Mouse (Mus musculus) lung, embryonic 14.5 days (tissue): ENCODE measurements around the gene Rcbtb2. TPM values are rescaled to one million over a fixed set of nuclear protein-coding genes. Genes with fewer than 3 reads are reported as not detected.

Experiments used
- ATAC-seq: fragments of 200-750 bp; cut with Nextera tagmentation; 2 replicates; pipeline ENCODE4 v1.8.0; 2017; ENCODE audit warnings: mild to moderate bottlenecking, moderate TSS enrichment, moderate library complexity; ENCODE audit not compliant: insufficient read depth
- DNase-seq: peaks from one replicate; pipeline ENCODE4 v3.0.0-alpha.2; 2015
- H3K27ac ChIP-seq: fragments of 300-500 bp; sonication (generic); 2 replicates; pipeline ENCODE4 v1.5.1; 2014; ENCODE audit warnings: low read depth, mild to moderate bottlenecking, moderate library complexity
- H3K27me3 ChIP-seq: fragments of 300-500 bp; sonication (generic); 2 replicates; pipeline ENCODE4 v1.6.1; 2014; ENCODE audit warnings: low read length, control low read depth; ENCODE audit not compliant: insufficient read depth
- H3K36me3 ChIP-seq: fragments of 300-500 bp; sonication (generic); 2 replicates; pipeline ENCODE4 v1.6.1; 2014; ENCODE audit warnings: control low read depth; ENCODE audit not compliant: insufficient read depth
- H3K4me1 ChIP-seq: fragments of 300-500 bp; sonication (generic); 2 replicates; pipeline ENCODE4 v1.6.1; 2014; ENCODE audit warnings: antibody characterized with exemption, control low read depth; ENCODE audit not compliant: insufficient read depth
- H3K4me2 ChIP-seq: fragments of 300-500 bp; sonication (generic); 2 replicates; pipeline ENCODE4 v1.6.1; 2014; ENCODE audit warnings: mild to moderate bottlenecking
- H3K4me3 ChIP-seq: fragments of 300-500 bp; sonication (generic); 2 replicates; pipeline ENCODE4 v1.5.1; 2014; ENCODE audit warnings: low read depth, low read length
- H3K9ac ChIP-seq: fragments of 300-500 bp; sonication (generic); 2 replicates; pipeline ENCODE4 v1.6.1; 2014
- H3K9me3 ChIP-seq: fragments of 300-500 bp; sonication (generic); 2 replicates; pipeline ENCODE4 v1.6.1; 2016; ENCODE audit warnings: low read depth, low read length, control low read depth
- CTCF ChIP-seq: IDR thresholded peaks from 2 replicates; pipeline ENCODE4 v1.5.1; 2016; ENCODE audit warnings: antibody characterized with exemption, low read depth
- WGBS: fragments of 180-500 bp; shearing (Covaris S2); extraction: QIAGEN DNeasy Blood & Tissue Kit; methylation state at CpG from one replicate; pipeline ENCODE4 v1.1.7; 2014; 5-methylcytosine and 5-hydroxymethylcytosine counted together
- polyA plus RNA-seq: library from polyadenylated mRNA; unstranded; fragments of >200 nt; fragmentation: Nextera tagmentation; extraction: Ambion mirVana; gene quantifications from 2 replicates; pipeline ENCODE4 v1.2.1, GENCODE M21; 2014

The Rcbtb2 gene
- polyA plus RNA-seq, 1 experiment from 2014 or later = 124 TPM

GRCm38 (mm10) chr14:73138483-73138882, 15.6 kb downstream of the Rcbtb2 start:
- ATAC-seq = no peak
- no peaks in the 10 kb centered on the region for H3K36me3 ChIP-seq
- no peak for TF ChIP-seq CTCF
- WGBS = 91% methylated on average over 7 of the region's 7 CpGs
- no peak overlapping the region for H3K9ac ChIP-seq
- no peaks in the 10 kb centered on the region for H3K27me3 ChIP-seq
- peaks cover 4% of the 10 kb centered on the region; the same call in 1 of the 2 replicates for H3K4me1 ChIP-seq
- H3K27ac ChIP-seq = no peak overlapping the region
- DNase-seq = no peak
- no peak overlapping the region for H3K4me2 ChIP-seq
- H3K4me3 ChIP-seq = no peak overlapping the region
- no peaks in the 10 kb centered on the region for H3K9me3 ChIP-seq

DNA sequence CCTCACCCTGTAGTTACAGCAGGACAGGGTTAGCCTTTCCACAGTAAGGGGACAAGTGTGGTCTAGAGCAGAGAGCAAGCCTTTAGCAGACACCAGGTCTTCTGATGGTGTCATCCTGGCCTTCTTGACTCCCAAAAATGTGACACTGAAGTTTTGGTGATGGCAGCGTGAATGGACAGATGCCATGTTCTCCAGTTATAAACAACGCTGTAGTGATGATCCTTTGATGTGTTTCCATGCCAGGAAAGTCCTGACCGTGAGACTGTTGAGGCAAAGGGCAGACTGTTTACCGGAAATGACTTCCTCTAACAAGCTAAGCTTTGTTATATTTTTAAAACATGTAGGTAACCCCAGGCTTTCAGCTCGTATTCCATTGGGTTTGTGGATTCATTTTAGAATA, 17.0 kb downstream of the Rcbtb2 start:
- H3K27me3 ChIP-seq = no peaks in the 10 kb centered on the region
- no peaks in the 10 kb centered on the region for H3K9me3 ChIP-seq
- ATAC-seq (no peak), DNase-seq (no peak)
- no peak overlapping the region for H3K9ac ChIP-seq
- H3K4me3 ChIP-seq = no peak overlapping the region
- no peak for TF ChIP-seq CTCF
- H3K4me2 ChIP-seq = no peak overlapping the region
- 52% methylated on average over 5 of the region's 5 CpGs for WGBS
- no peaks in the 10 kb centered on the region for H3K36me3 ChIP-seq
- peaks cover 8% of the 10 kb centered on the region; the same call in 1 of the 2 replicates for H3K4me1 ChIP-seq
- no peak overlapping the region for H3K27ac ChIP-seq

GRCm38 (mm10) chr14:73141800-73142199, 19.0 kb downstream of the Rcbtb2 start:
- H3K27ac ChIP-seq = peak overlapping the region; percentile 27; the same call in 1 of the 2 replicates
- ATAC-seq (no peak), DNase-seq (no peak)
- H3K4me3 ChIP-seq = no peak overlapping the region; the same call in 1 of the 2 replicates
- no peaks in the 10 kb centered on the region for H3K9me3 ChIP-seq
- H3K9ac ChIP-seq = no peak overlapping the region
- 68% methylated on average over 3 of the region's 3 CpGs for WGBS
- peak overlapping the region; percentile 92 for H3K4me2 ChIP-seq
- H3K4me1 ChIP-seq = peaks cover 8% of the 10 kb centered on the region; the same call in 1 of the 2 replicates
- TF ChIP-seq CTCF = no peak
- H3K36me3 ChIP-seq = peaks cover 5% of the 10 kb centered on the region; the same call in 1 of the 2 replicates
- no peaks in the 10 kb centered on the region for H3K27me3 ChIP-seq

- WGBS = under 1% methylated on average over 11 of the region's 11 CpGs
- DNase-seq (peak; percentile 71), ATAC-seq (peak; percentile 57)
- Histone ChIP-seq H3K9ac (peak overlapping the region; percentile 97), H3K27me3 (no peaks in the 10 kb centered on the region), H3K27ac (peak overlapping the region; percentile 99), H3K4me1 (peaks cover 8% of the 10 kb centered on the region; the same call in 1 of the 2 replicates), H3K4me3 (peak overlapping the region; percentile 73), H3K9me3 (no peaks in the 10 kb centered on the region), H3K36me3 (peaks cover 5% of the 10 kb centered on the region; the same call in 1 of the 2 replicates), H3K4me2 (peak overlapping the region; percentile 92)
- TF ChIP-seq CTCF = no peak
These were observed 19.6 kb downstream of the Rcbtb2 start for GRCm38 (mm10) chr14:73142421-73142895.

DNA sequence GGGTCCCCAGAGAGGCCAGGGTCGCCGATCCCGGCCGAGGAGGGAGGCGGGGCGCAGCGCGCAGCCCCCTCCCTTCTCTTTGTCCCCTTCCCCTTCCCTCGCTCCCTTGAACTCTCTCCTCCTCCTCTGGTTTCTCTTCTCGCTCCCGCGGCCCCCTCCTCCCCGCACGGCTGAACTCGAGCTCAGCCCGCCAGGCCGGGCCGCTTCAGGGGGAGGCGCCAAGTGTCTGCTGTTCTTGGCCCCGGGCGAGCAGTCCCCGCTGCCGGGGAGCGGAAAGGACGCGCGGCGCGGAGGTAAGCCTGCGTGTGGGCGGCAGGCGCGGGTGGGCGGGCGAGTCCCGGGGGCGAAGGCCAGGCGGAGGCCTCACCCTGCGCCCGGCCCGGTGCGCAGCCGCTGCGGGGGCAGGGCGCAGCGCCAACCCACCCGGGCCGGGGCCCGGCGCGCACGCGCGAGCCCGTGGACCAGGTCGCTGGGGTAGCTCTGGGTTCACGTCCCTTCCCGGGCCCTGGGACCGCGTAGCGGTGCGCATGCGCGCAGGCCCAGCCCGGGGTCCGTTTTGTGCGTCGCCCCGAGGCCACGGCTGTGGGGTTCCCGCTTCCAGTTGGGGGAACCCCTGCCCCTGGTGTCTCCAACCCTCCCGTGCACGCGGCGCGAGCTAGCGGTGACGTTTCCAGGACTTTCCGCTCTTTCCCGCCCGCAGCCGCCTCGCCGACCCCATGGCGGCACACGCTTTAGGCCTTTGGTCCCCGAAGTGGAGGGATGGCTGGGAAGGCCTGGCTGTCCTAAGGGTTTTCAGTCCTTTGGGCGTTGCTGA, 20.3 kb downstream of the Rcbtb2 start:
- under 1% methylated on average over 87 of the region's 88 CpGs for WGBS

DNA sequence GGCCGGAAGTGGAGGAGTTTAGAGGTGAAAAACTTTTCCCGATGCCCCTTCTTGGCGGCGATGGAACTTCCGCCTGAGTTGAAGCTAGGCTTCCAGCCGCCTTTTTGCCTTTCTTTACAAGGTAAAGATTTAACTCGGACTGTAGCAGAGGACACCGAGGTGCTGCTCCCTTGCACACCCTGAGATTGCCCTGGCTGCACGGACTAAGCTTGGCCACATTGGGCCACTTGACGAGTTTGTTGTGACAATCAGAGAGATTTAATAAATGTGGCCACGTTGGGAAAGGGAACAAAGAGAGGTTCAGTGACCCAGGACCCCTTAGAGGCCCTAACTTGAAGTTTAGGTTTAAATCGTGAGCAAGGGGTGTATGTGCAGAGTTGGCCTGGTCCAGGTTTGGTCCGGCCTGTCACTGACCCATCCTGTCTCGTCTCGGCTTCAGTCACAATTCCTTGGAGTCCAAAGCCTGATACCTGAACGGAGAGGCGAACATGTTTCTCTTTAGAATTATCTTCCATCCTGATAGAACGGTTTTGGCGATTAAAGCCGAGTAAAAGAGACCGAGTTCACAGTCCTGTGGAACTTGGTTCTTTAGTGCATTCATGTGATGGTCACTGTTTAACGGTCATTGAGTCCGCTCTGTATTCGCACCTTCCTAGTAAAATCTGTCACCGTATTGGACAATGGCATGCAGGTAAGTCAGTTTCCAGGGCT, 21.0 kb downstream of the Rcbtb2 start:
- H3K4me1 ChIP-seq = peaks cover 8% of the 10 kb centered on the region; the same call in 1 of the 2 replicates
- no peak for TF ChIP-seq CTCF
- peaks cover 5% of the 10 kb centered on the region; the same call in 1 of the 2 replicates for H3K36me3 ChIP-seq
- no peaks in the 10 kb centered on the region for H3K27me3 ChIP-seq
- peak overlapping the region; percentile 97 for H3K9ac ChIP-seq
- H3K4me3 ChIP-seq = peak overlapping the region; percentile 73
- WGBS = 31% methylated on average over 25 of the region's 25 CpGs
- H3K27ac ChIP-seq = peak overlapping the region; percentile 99
- ATAC-seq (peak; percentile 22), DNase-seq (no peak)
- H3K4me2 ChIP-seq = peak overlapping the region; percentile 92
- no peaks in the 10 kb centered on the region for H3K9me3 ChIP-seq

More for the DNA sequence above, 20.3 kb downstream of the Rcbtb2 start:
- Histone ChIP-seq H3K4me2 (peak overlapping the region; percentile 92), H3K27ac (peak overlapping the region; percentile 99), H3K36me3 (peaks cover 5% of the 10 kb centered on the region; the same call in 1 of the 2 replicates), H3K4me3 (peak overlapping the region; percentile 73), H3K27me3 (no peaks in the 10 kb centered on the region), H3K9me3 (no peaks in the 10 kb centered on the region), H3K9ac (peak overlapping the region; percentile 97), H3K4me1 (peaks cover 8% of the 10 kb centered on the region; the same call in 1 of the 2 replicates)
- DNase-seq = peak; percentile 88
- ATAC-seq = peak; percentile 91
- TF ChIP-seq CTCF = no peak
